Mouse (Mus musculus) liver, embryonic 15.5 days (tissue): ENCODE data around the gene Tmem91. TPM values are rescaled to one million over a fixed set of nuclear protein-coding genes. Genes with fewer than 3 reads are reported as not detected.

Experiments
- ATAC-seq: fragments of 200-750 bp; cut with Nextera tagmentation; 2 replicates; pipeline ENCODE4 v1.8.0; 2017; ENCODE audit warnings: moderate number of reproducible peaks, mild to moderate bottlenecking, moderate library complexity; ENCODE audit not compliant: insufficient read depth
- H3K27ac ChIP-seq: fragments of 300-500 bp; sonication (generic); replicated peaks from 2 replicates; pipeline ENCODE4 v1.5.1; 2015; ENCODE audit warnings: mild to moderate bottlenecking, inconsistent platforms
- H3K27me3 ChIP-seq: fragments of 300-500 bp; sonication (generic); 2 replicates; pipeline ENCODE4 v1.6.1; 2015; ENCODE audit warnings: mild to moderate bottlenecking, inconsistent platforms
- H3K36me3 ChIP-seq: fragments of 300-500 bp; sonication (generic); replicated peaks from 2 replicates; pipeline ENCODE4 v1.6.1; 2015; ENCODE audit warnings: moderate library complexity, mild to moderate bottlenecking, inconsistent platforms
- H3K4me1 ChIP-seq: fragments of 300-500 bp; sonication (generic); replicated peaks from 2 replicates; pipeline ENCODE4 v1.6.1; 2015; ENCODE audit warnings: inconsistent platforms
- H3K4me2 ChIP-seq: fragments of 300-500 bp; sonication (generic); 2 replicates; pipeline ENCODE4 v1.6.1; 2015; ENCODE audit warnings: moderate library complexity, mild to moderate bottlenecking, inconsistent platforms
- H3K4me3 ChIP-seq: fragments of 300-500 bp; sonication (generic); replicated peaks from 2 replicates; pipeline ENCODE4 v1.5.1; 2015; ENCODE audit warnings: mild to moderate bottlenecking, inconsistent platforms
- H3K9ac ChIP-seq: fragments of 300-500 bp; sonication (generic); 2 replicates; pipeline ENCODE4 v1.6.1; 2015; ENCODE audit warnings: moderate library complexity, mild to moderate bottlenecking, inconsistent platforms
- H3K9me3 ChIP-seq: fragments of 300-500 bp; sonication (generic); replicated peaks from 2 replicates; pipeline ENCODE4 v1.6.1; 2016; ENCODE audit warnings: inconsistent platforms
- WGBS: fragments of 180-500 bp; shearing (Covaris S2); methylation state at CpG from one replicate; pipeline ENCODE4 v1.1.7; 2015; ENCODE audit warnings: mixed read lengths; ENCODE audit not compliant: insufficient replicate concordance; 5-methylcytosine and 5-hydroxymethylcytosine counted together
- polyA plus RNA-seq: library from polyadenylated mRNA; unstranded; fragments of >200 nt; fragmentation: Nextera tagmentation; extraction: Ambion mirVana; gene quantifications from 2 replicates; pipeline ENCODE4 v1.2.1, GENCODE M21; 2015

Gene Tmem91
- polyA plus RNA-seq, 1 experiment from 2014 or later = 1.0 TPM

- Histone ChIP-seq H3K4me3 (no peak overlapping the region), H3K4me1 (peaks cover 21% of the 10 kb centered on the region), H3K9me3 (no peaks in the 10 kb centered on the region), H3K9ac (no peak overlapping the region), H3K27me3 (no peaks in the 10 kb centered on the region), H3K4me2 (no peak overlapping the region), H3K27ac (no peak overlapping the region), H3K36me3 (0 out of 2 replicates have a peak, but pooled peaks cover 5% of the 10 kb centered on the region)
- ATAC-seq = no peak
- 42% methylated on average over 14 of the region's 14 CpGs for WGBS
These were observed 29.9 kb downstream of the Tmem91 start for GRCm38 (mm10) chr7:25645074-25645473.

GRCm38 (mm10) chr7:25644631-25645030 is 30.3 kb downstream of the Tmem91 start:
- 38% methylated on average over 4 of the region's 4 CpGs for WGBS
- Histone ChIP-seq H3K36me3 (0 out of 2 replicates have a peak, but pooled peaks cover 5% of the 10 kb centered on the region), H3K9ac (no peak overlapping the region), H3K4me1 (peaks cover 17% of the 10 kb centered on the region), H3K9me3 (no peaks in the 10 kb centered on the region), H3K27me3 (no peaks in the 10 kb centered on the region), H3K4me2 (no peak overlapping the region), H3K27ac (no peak overlapping the region), H3K4me3 (no peak overlapping the region)
- no peak for ATAC-seq

GRCm38 (mm10) chr7:25644136-25644535 is 30.8 kb downstream of the Tmem91 start:
- no peak overlapping the region for H3K4me2 ChIP-seq
- H3K4me1 ChIP-seq = peaks cover 12% of the 10 kb centered on the region; the same call in 1 of the 2 replicates
- ATAC-seq = no peak
- H3K4me3 ChIP-seq = no peak overlapping the region
- no peak overlapping the region for H3K27ac ChIP-seq
- H3K27me3 ChIP-seq = no peaks in the 10 kb centered on the region
- no peak overlapping the region for H3K9ac ChIP-seq
- H3K36me3 ChIP-seq = 0 out of 2 replicates have a peak, but pooled peaks cover 5% of the 10 kb centered on the region
- no peaks in the 10 kb centered on the region for H3K9me3 ChIP-seq
- WGBS = 33% methylated on average over 10 of the region's 10 CpGs

- Histone ChIP-seq H3K9me3 (no peaks in the 10 kb centered on the region), H3K27me3 (no peaks in the 10 kb centered on the region), H3K27ac (no peak overlapping the region), H3K4me3 (no peak overlapping the region), H3K36me3 (0 out of 2 replicates have a peak, but pooled peaks cover 5% of the 10 kb centered on the region), H3K4me2 (no peak overlapping the region), H3K9ac (no peak overlapping the region), H3K4me1 (peaks cover 9% of the 10 kb centered on the region; the same call in 1 of the 2 replicates)
- ATAC-seq = no peak
- WGBS = 78% methylated on average over 4 of the region's 4 CpGs
These were observed 35.2 kb downstream of the Tmem91 start for GRCm38 (mm10) chr7:25639754-25640153.

- no peaks in the 10 kb centered on the region for H3K27me3 ChIP-seq
- no peak overlapping the region for H3K4me2 ChIP-seq
- 66% methylated on average over 5 of the region's 5 CpGs for WGBS
- no peak overlapping the region for H3K4me3 ChIP-seq
- 0 out of 2 replicates have a peak, but pooled peaks cover 5% of the 10 kb centered on the region for H3K36me3 ChIP-seq
- no peak for ATAC-seq
- no peak overlapping the region for H3K9ac ChIP-seq
- H3K9me3 ChIP-seq = no peaks in the 10 kb centered on the region
- H3K4me1 ChIP-seq = peaks cover 13% of the 10 kb centered on the region; the same call in 1 of the 2 replicates
- H3K27ac ChIP-seq = no peak overlapping the region
These were observed 37.9 kb downstream of the Tmem91 start for GRCm38 (mm10) chr7:25637099-25637498.

- H3K9ac ChIP-seq = no peak overlapping the region
- 37% methylated on average over 3 of the region's 3 CpGs for WGBS
- no peak overlapping the region for H3K4me3 ChIP-seq
- no peak for ATAC-seq
- 0 out of 2 replicates have a peak, but pooled peaks cover 2% of the 10 kb centered on the region for H3K36me3 ChIP-seq
- no peaks in the 10 kb centered on the region for H3K9me3 ChIP-seq
- H3K4me1 ChIP-seq = peaks cover 13% of the 10 kb centered on the region; the same call in 1 of the 2 replicates
- no peaks in the 10 kb centered on the region for H3K27me3 ChIP-seq
- no peak overlapping the region for H3K4me2 ChIP-seq
- no peak overlapping the region for H3K27ac ChIP-seq
These were observed 38.6 kb downstream of the Tmem91 start for GRCm38 (mm10) chr7:25636373-25636772.

- no peak overlapping the region for H3K9ac ChIP-seq
- H3K4me1 ChIP-seq = peaks cover 32% of the 10 kb centered on the region
- peak overlapping the region; percentile 51; the same call in 1 of the 2 replicates for H3K27ac ChIP-seq
- H3K9me3 ChIP-seq = no peaks in the 10 kb centered on the region
- H3K36me3 ChIP-seq = no peaks in the 10 kb centered on the region; the same call in 1 of the 2 replicates
- no peak overlapping the region for H3K4me3 ChIP-seq
- 41% methylated on average over 5 of the region's 5 CpGs for WGBS
- no peaks in the 10 kb centered on the region for H3K27me3 ChIP-seq
- no peak overlapping the region for H3K4me2 ChIP-seq
- 0 out of 2 replicates have a peak, but pooled peaks have one; percentile 30 for ATAC-seq
These were observed 42.3 kb downstream of the Tmem91 start for GRCm38 (mm10) chr7:25632679-25633078.

- no peak for ATAC-seq
- H3K36me3 ChIP-seq = no peaks in the 10 kb centered on the region; the same call in 1 of the 2 replicates
- H3K4me2 ChIP-seq = peak overlapping the region; percentile 83
- 63% methylated on average over 8 of the region's 8 CpGs for WGBS
- H3K27me3 ChIP-seq = no peaks in the 10 kb centered on the region
- no peak overlapping the region for H3K27ac ChIP-seq
- no peaks in the 10 kb centered on the region for H3K9me3 ChIP-seq
- no peak overlapping the region for H3K9ac ChIP-seq
- peak overlapping the region; percentile 55; the same call in 1 of the 2 replicates for H3K4me3 ChIP-seq
- H3K4me1 ChIP-seq = peaks cover 46% of the 10 kb centered on the region
These were observed 46.7 kb downstream of the Tmem91 start for GRCm38 (mm10) chr7:25628323-25628620.

- ATAC-seq = peak; percentile 78
These were observed 47.3 kb downstream of the Tmem91 start for GRCm38 (mm10) chr7:25627431-25628322.

GRCm38 (mm10) chr7:25626509-25627430 is 48.2 kb downstream of the Tmem91 start, which contains the start of gene B3gnt8:
Gene B3gnt8 (plus strand): TSS chr7:25626654.
- 10% methylated on average over 29 of the region's 29 CpGs for WGBS
- no peaks in the 10 kb centered on the region for H3K27me3 ChIP-seq
- H3K9me3 ChIP-seq = no peaks in the 10 kb centered on the region
- peak within 1 kb of the TSS; percentile 55 for H3K4me3 ChIP-seq
- peak within 1 kb of the TSS; percentile 62 for H3K27ac ChIP-seq
- no peak for ATAC-seq
- peak within 1 kb of the TSS; percentile 50 for H3K9ac ChIP-seq
- peaks cover 7% of the 10 kb centered on the region; the same call in 1 of the 2 replicates for H3K36me3 ChIP-seq
- H3K4me1 ChIP-seq = peaks cover 38% of the 10 kb centered on the region
- H3K4me2 ChIP-seq = peak within 1 kb of the TSS; percentile 83

More at GRCm38 (mm10) chr7:25627431-25628322, 47.3 kb downstream of the Tmem91 start:
- Histone ChIP-seq H3K9ac (peak overlapping the region; percentile 50), H3K36me3 (peaks cover under 1% of the 10 kb centered on the region; the same call in 1 of the 2 replicates), H3K27me3 (no peaks in the 10 kb centered on the region), H3K27ac (peak overlapping the region; percentile 62), H3K4me1 (peaks cover 41% of the 10 kb centered on the region), H3K4me2 (peak overlapping the region; percentile 83), H3K9me3 (no peaks in the 10 kb centered on the region), H3K4me3 (peak overlapping the region; percentile 55)
- WGBS = 19% methylated on average over 38 of the region's 38 CpGs
